Mouse (Mus musculus) spleen, adult 2 months (tissue): Measurements from ENCODE around the gene Scgb1a1.

Experiments used
- CTCF ChIP-seq: fragments of 200-500 bp; IDR thresholded peaks from 2 replicates; pipeline ENCODE4 v1.5.1; 2011; ENCODE audit warnings: mild to moderate bottlenecking, inconsistent platforms; ENCODE audit not compliant: insufficient read depth, insufficient read length, insufficient replicate concordance; ENCODE audit errors: extremely low read depth
- POLR2A ChIP-seq: fragments of 200-500 bp; IDR thresholded peaks from 2 replicates; pipeline ENCODE4 v1.6.1; 2011; ENCODE audit warnings: low read depth, low read length, inconsistent platforms

DNA sequence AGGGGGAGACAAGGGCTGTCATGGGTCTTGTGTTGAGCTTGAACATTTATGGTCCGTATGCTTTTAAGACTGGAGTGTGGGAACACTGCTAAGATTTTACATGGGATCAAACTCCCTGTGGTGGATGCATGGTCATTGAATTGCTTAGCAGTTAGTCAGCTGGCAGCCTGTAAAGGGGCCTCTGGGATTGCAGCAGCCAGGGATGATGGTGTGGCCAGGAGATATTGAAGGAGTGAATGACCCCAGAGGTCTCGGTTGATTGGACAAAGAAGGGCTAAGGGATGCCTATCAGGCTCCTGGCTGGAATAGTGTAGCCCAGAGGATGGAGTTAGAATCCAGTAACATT, 4.8 kb downstream of the Scgb1a1 start:
- TF ChIP-seq POLR2A (no peak), CTCF (no peak)
